In the genomic region with DNA sequence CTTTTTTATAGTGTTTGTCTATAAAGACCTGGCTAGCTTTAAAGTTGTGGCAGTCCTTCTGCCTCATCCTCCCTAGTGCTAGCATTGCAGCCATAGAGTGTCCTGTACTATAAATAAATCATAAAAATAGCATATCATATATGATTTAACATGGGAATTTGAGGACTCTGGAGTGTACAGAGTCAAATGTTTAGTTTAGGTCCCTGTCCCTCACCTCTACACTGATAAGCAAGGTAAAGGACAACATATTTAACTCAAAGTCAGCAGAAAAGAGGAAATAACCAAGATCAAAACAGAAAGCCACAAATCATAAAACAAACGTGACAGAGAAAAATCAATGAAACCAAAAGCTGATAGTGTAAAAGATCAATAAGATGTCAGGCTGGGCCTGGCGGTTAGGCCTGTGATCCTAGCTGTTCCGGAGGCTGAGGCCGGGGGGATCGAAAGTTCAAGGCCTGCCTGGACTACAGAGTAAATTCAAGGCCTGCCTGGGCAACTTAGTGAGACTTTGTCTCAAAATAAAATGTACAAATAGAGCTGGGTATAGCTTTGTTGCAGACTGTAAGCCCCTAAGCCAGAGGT, we compare ENCODE assay signal across 21 mouse cellular contexts.
DNase-seq lines count a peak whose midpoint lies in the region; ATAC-seq and TF ChIP-seq lines count a peak whose summit lies in the region.
"Had no signal": no experiment of that assay in that cellular context is flagged by ENCODE, and none has a peak within 500 bp of the region (broad histone marks: within the 10 kb centered on the region; RNA-seq: fewer than 3 reads in every experiment).

No protein-coding gene starts in this region.

- no peak overlapping the region for H3K27ac ChIP-seq in liver, postnatal 0 days (ENCODE audit: low read depth)
- peak overlapping the region; percentile 37 for H3K27ac ChIP-seq in liver, embryonic 12.5 days
- H3K27ac ChIP-seq in liver, embryonic 16.5 days (ENCODE audit: low read length) = no peak overlapping the region
- H3K27ac ChIP-seq: embryonic facial prominence, embryonic 13.5 days; forebrain, embryonic 13.5 days; hindbrain, embryonic 13.5 days; hindbrain, postnatal 0 days had no signal

- no peaks in the 10 kb centered on the region for H3K9me3 ChIP-seq in liver, postnatal 0 days (ENCODE audit: low read length)
- H3K9me3 ChIP-seq in liver, embryonic 12.5 days (replicated peaks) = no peaks in the 10 kb centered on the region
- no peaks in the 10 kb centered on the region for H3K9me3 ChIP-seq in liver, embryonic 16.5 days (replicated peaks; ENCODE audit: control insufficient read depth, low read length)
- H3K9me3 ChIP-seq: heart, embryonic 10.5 days; hindbrain, embryonic 13.5 days had no signal

- whole genome bisulfite sequencing in liver, postnatal 0 days (ENCODE audit: insufficient replicate concordance) = 45% methylated on average over 5 of the region's 5 CpGs
- WGBS in liver, embryonic 12.5 days (ENCODE audit: insufficient replicate concordance) = 69% methylated on average over 5 of the region's 5 CpGs
- WGBS in liver, embryonic 16.5 days (ENCODE audit: insufficient replicate concordance) = 45% methylated on average over 5 of the region's 5 CpGs

- no peaks in the 10 kb centered on the region for H3K36me3 ChIP-seq in liver, postnatal 0 days (replicated peaks; ENCODE audit: insufficient read depth, low read length)
- no peaks in the 10 kb centered on the region for H3K36me3 ChIP-seq in liver, embryonic 12.5 days
- no peaks in the 10 kb centered on the region for H3K36me3 ChIP-seq in liver, embryonic 16.5 days (ENCODE audit: control insufficient read depth, insufficient read depth)
- H3K36me3 ChIP-seq: embryonic facial prominence, embryonic 13.5 days; heart, embryonic 10.5 days; hindbrain, embryonic 13.5 days had no signal

- no peak overlapping the region for H3K4me3 ChIP-seq in liver, postnatal 0 days (ENCODE audit: low read depth, low read length)
- no peak overlapping the region for H3K4me3 ChIP-seq in liver, embryonic 12.5 days
- no peak overlapping the region for H3K4me3 ChIP-seq in liver, embryonic 16.5 days (ENCODE audit: low read depth, low read length)
- H3K4me3 ChIP-seq: embryonic facial prominence, embryonic 13.5 days; forebrain, embryonic 13.5 days; heart, embryonic 10.5 days; hindbrain, embryonic 13.5 days had no signal

- peak; percentile 25 to 53 for DNase-seq in adrenal gland, postnatal 36 days
- no peak for DNase-seq in adrenal gland, postnatal 4 days (ENCODE audit: low spot score in 2 of 2)
- DNase-seq in liver = peak; percentile 55
- DNase-seq in liver, postnatal 0 days = no peak
- no peak for DNase-seq in lung, postnatal 36 days
- no peak for DNase-seq in left cerebral cortex, adult 18-20 months (ENCODE audit: low spot score in 2 of 2)
- DNase-seq: adrenal gland, postnatal 25 days; cerebellum, adult 11-12 months; cerebellum, adult 9-10 months; cerebellum, postnatal 25 days; heart, adult 18-20 months; heart, postnatal 10 days; heart, postnatal 4 days had no signal

- no peak overlapping the region for H3K9ac ChIP-seq in liver, postnatal 0 days (replicated peaks)
- H3K9ac ChIP-seq in liver, embryonic 12.5 days = no peak overlapping the region
- no peak overlapping the region for H3K9ac ChIP-seq in liver, embryonic 16.5 days (ENCODE audit: low read depth, low read length)
- H3K9ac ChIP-seq: embryonic facial prominence, embryonic 13.5 days; forebrain, embryonic 13.5 days; hindbrain, embryonic 13.5 days had no signal

- no peaks in the 10 kb centered on the region for H3K27me3 ChIP-seq in liver, postnatal 0 days (ENCODE audit: insufficient read depth, low read length)
- H3K27me3 ChIP-seq in liver, embryonic 12.5 days (replicated peaks) = no peaks in the 10 kb centered on the region
- H3K27me3 ChIP-seq in liver, embryonic 16.5 days (ENCODE audit: control insufficient read depth, insufficient read depth, low read depth, low read length) = no peaks in the 10 kb centered on the region
- H3K27me3 ChIP-seq: CH12.LX; embryonic facial prominence, embryonic 13.5 days; forebrain, embryonic 13.5 days had no signal

- H3K4me1 ChIP-seq in liver, postnatal 0 days (ENCODE audit: insufficient read depth) = peaks cover 7% of the 10 kb centered on the region
- H3K4me1 ChIP-seq in liver, embryonic 12.5 days = peaks cover 15% of the 10 kb centered on the region; the same call in 1 of the 2 replicates
- H3K4me1 ChIP-seq in liver, embryonic 16.5 days (ENCODE audit: control insufficient read depth, low read depth, low read length) = peaks cover 4% of the 10 kb centered on the region; the same call in 1 of the 2 replicates

- H3K4me2 ChIP-seq in liver, postnatal 0 days (ENCODE audit: low read depth, low read length) = no peak overlapping the region
- no peak overlapping the region for H3K4me2 ChIP-seq in liver, embryonic 12.5 days
- H3K4me2 ChIP-seq in liver, embryonic 16.5 days (ENCODE audit: low read depth, low read length) = no peak overlapping the region
- H3K4me2 ChIP-seq: embryonic facial prominence, embryonic 13.5 days; hindbrain, embryonic 13.5 days had no signal

- no peak for ATAC-seq in liver, postnatal 0 days
- peak; percentile 62 for ATAC-seq in liver, embryonic 12.5 days
- ATAC-seq in liver, embryonic 16.5 days (ENCODE audit: low read depth) = peak; percentile 71
- ATAC-seq: forebrain, embryonic 13.5 days; hindbrain, postnatal 0 days had no signal

- no peak for TF ChIP-seq CTCF in liver, postnatal 0 days (IDR thresholded peaks at IDR 0.05; ENCODE audit: low read depth)

- no peak for TF ChIP-seq EP300 in liver, postnatal 0 days (IDR thresholded peaks at IDR 0.05; ENCODE audit: low read depth)

Comparison
In these comparisons a context has a peak if more than half of its experiments do, and no peak if none do; other contexts are left out.
1. DNase-seq: peak in adrenal gland, postnatal 36 days (2 of 2) and liver (single experiment); none in adrenal gland, postnatal 4 days (0 of 2), liver, postnatal 0 days (single experiment), lung, postnatal 36 days (single experiment) and left cerebral cortex, adult 18-20 months (0 of 2).